Mouse (Mus musculus): ENCODE measurements at regions not wholly inside any gene's neighbourhood (a gene's known extent, or its start where the extent isn't known, plus 50 kb on each side); places are given as distances from the start of the nearest gene placed in this dataset.

GRCm38 (mm10) chr13:44131916-44132315 lies 347.3 kb downstream of the Cd83 start:
- H3K4me1 ChIP-seq (replicated peaks): peaks cover 9% of the 10 kb centered on the region
- H3K36me3 ChIP-seq: no peaks in the 10 kb centered on the region
- no peak overlapping the region for H3K4me3 ChIP-seq
- H3K9me3 ChIP-seq: no peaks in the 10 kb centered on the region
- H3K9ac ChIP-seq: no peak overlapping the region
- no peaks in the 10 kb centered on the region for H3K27me3 ChIP-seq
- 83% methylated on average over 5 of the region's 5 CpGs for WGBS
- no peak overlapping the region for H3K4me2 ChIP-seq
- no peak for ATAC-seq (ENCODE audit: low read depth)
- H3K27ac ChIP-seq (replicated peaks): no peak overlapping the region

DNA sequence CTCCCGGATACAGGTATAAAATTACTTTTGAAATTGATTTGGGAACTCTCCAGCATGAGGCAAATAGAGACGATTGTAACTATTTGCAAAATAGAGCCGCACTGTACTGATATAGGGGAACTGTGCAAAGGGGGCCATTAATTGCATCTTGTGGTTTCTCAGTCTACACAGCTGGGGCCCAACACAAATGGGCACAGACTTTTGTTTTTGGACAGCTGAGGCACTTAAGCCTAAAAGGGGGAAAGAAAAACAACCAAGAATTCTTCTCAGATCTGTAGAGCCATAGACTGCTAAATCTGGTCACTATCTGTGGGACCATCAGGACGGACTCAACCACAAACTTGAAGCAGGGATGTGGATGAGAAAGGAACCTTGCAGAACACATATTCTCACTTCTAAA lies 347.9 kb downstream of the Cd83 start:
- 87% methylated on average over 4 of the region's 4 CpGs for WGBS
- H3K27me3 ChIP-seq: no peaks in the 10 kb centered on the region
- no peak for ATAC-seq (ENCODE audit: low read depth)

GRCm38 (mm10) chr13:44133436-44133835 lies 348.9 kb downstream of the Cd83 start:
- no peak; the same call in 1 of the 2 replicates for ATAC-seq (ENCODE audit: low read depth)
- H3K9ac ChIP-seq: no peak overlapping the region
- WGBS: 33% methylated on average over 9 of the region's 9 CpGs

More for the DNA sequence above, 347.9 kb downstream of the Cd83 start:
- Histone ChIP-seq H3K4me2 (no peak overlapping the region), H3K27ac (replicated peaks) (no peak overlapping the region), H3K36me3 (no peaks in the 10 kb centered on the region), H3K4me3 (no peak overlapping the region), H3K9ac (no peak overlapping the region), H3K4me1 (replicated peaks) (peaks cover 9% of the 10 kb centered on the region), H3K9me3 (no peaks in the 10 kb centered on the region)

GRCm38 (mm10) chr13:44141181-44141580 lies 356.6 kb downstream of the Cd83 start:
- H3K4me1 ChIP-seq (replicated peaks): no peaks in the 10 kb centered on the region
- no peaks in the 10 kb centered on the region for H3K36me3 ChIP-seq
- peaks cover 6% of the 10 kb centered on the region; the same call in 1 of the 2 replicates for H3K9me3 ChIP-seq
- H3K4me2 ChIP-seq: no peak overlapping the region
- H3K27ac ChIP-seq (replicated peaks): no peak overlapping the region
- no peak overlapping the region for H3K4me3 ChIP-seq
- H3K9ac ChIP-seq: no peak overlapping the region
- ATAC-seq (ENCODE audit: low read depth): no peak
- H3K27me3 ChIP-seq: no peaks in the 10 kb centered on the region
- 66% methylated on average over 5 of the region's 5 CpGs for WGBS

More at GRCm38 (mm10) chr13:44133436-44133835, 348.9 kb downstream of the Cd83 start:
- H3K27ac ChIP-seq (replicated peaks): no peak overlapping the region
- peaks cover 9% of the 10 kb centered on the region for H3K4me1 ChIP-seq (replicated peaks)
- H3K4me3 ChIP-seq: no peak overlapping the region
- no peaks in the 10 kb centered on the region for H3K9me3 ChIP-seq
- H3K4me2 ChIP-seq: no peak overlapping the region
- H3K36me3 ChIP-seq: no peaks in the 10 kb centered on the region
- H3K27me3 ChIP-seq: no peaks in the 10 kb centered on the region

DNA sequence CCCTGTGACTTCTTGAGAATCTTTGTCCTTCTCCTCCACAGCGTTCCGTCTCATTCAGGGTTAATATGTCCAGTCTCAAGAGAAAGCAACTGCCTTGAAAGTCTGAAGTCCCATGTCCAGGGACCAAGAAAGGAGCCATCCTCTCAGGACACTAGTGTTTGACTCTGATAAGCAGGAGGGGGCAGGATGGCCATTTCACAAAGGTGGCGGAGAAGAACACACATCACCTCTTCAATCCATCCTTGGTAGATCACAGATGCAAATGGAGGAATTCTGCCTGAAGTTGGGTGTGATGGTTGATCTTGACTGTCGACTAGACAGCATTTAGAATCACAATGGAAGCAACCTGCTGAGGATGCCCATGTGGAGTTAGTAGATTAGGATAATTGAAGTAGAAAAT lies 360.9 kb downstream of the Cd83 start:
- H3K4me2 ChIP-seq: no peak overlapping the region
- H3K27ac ChIP-seq (replicated peaks): no peak overlapping the region
- H3K9ac ChIP-seq: no peak overlapping the region
- 0 out of 2 replicates have a peak, but pooled peaks cover 4% of the 10 kb centered on the region for H3K27me3 ChIP-seq
- H3K9me3 ChIP-seq: peaks cover 6% of the 10 kb centered on the region; the same call in 1 of the 2 replicates
- ATAC-seq (ENCODE audit: low read depth): no peak
- WGBS: 91% methylated on average over 4 of the region's 4 CpGs
- H3K4me1 ChIP-seq (replicated peaks): no peaks in the 10 kb centered on the region
- no peak overlapping the region for H3K4me3 ChIP-seq
- no peaks in the 10 kb centered on the region for H3K36me3 ChIP-seq

- H3K27me3 ChIP-seq: 0 out of 2 replicates have a peak, but pooled peaks cover 4% of the 10 kb centered on the region
- no peaks in the 10 kb centered on the region for H3K36me3 ChIP-seq
- WGBS: 82% methylated on average over 5 of the region's 5 CpGs
- no peak for ATAC-seq (ENCODE audit: low read depth)
- peaks cover 3% of the 10 kb centered on the region for H3K4me1 ChIP-seq (replicated peaks)
- peaks cover 6% of the 10 kb centered on the region; the same call in 1 of the 2 replicates for H3K9me3 ChIP-seq
- H3K4me3 ChIP-seq: no peak overlapping the region
- no peak overlapping the region for H3K9ac ChIP-seq
- no peak overlapping the region for H3K27ac ChIP-seq (replicated peaks)
- no peak overlapping the region for H3K4me2 ChIP-seq
Observed at GRCm38 (mm10) chr13:44147841-44148240, 363.3 kb downstream of the Cd83 start.

DNA sequence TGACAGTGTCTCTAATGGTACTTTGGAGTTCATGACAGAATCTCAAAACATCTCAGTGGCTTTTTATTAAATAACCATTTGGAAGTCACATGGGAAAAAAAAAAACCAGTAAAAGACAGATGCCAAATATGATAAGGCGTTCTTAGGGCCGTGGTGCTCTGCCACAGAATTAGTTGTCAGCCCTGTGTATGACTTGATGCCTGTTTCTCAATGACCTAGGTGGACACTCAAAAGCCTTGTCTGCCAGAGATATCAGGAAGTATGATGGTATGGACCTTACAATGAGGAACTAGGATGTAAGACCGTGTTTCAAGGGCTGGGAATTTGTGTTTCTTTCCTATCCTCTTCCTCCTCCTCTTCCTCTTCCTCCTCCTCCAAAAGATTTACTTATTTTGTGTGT lies 364.9 kb downstream of the Cd83 start:
- H3K9me3 ChIP-seq: peaks cover 5% of the 10 kb centered on the region; the same call in 1 of the 2 replicates
- H3K4me2 ChIP-seq: no peak overlapping the region
- 87% methylated on average over 3 of the region's 3 CpGs for WGBS
- H3K27me3 ChIP-seq: 0 out of 2 replicates have a peak, but pooled peaks cover 4% of the 10 kb centered on the region
- H3K36me3 ChIP-seq: no peaks in the 10 kb centered on the region
- H3K27ac ChIP-seq (replicated peaks): no peak overlapping the region
- no peak overlapping the region for H3K4me3 ChIP-seq
- H3K9ac ChIP-seq: no peak overlapping the region
- peaks cover 11% of the 10 kb centered on the region for H3K4me1 ChIP-seq (replicated peaks)
- ATAC-seq (ENCODE audit: low read depth): no peak

DNA sequence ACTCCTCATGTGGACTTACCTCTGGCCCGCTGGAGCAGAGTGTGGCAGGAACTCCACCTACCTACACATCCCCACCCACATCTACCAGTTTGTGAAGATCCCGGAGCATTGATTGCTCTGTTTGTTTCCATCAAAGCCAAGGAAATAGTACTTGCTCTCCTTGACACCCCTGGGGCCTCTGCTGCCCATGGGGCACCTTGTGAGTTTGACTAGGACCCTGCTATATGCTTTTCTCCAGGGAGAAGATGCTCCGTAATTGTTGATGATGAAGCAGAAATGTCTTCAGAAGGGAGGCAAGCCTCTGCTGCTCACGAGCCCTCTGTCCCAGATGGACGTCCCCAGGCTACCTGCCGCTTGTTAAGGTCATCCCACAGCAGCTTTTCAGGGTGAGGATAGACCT lies 367.0 kb downstream of the Cd83 start:
- Histone ChIP-seq H3K9me3 (no peaks in the 10 kb centered on the region), H3K9ac (no peak overlapping the region), H3K4me2 (no peak overlapping the region), H3K27ac (replicated peaks) (no peak overlapping the region), H3K36me3 (no peaks in the 10 kb centered on the region), H3K4me1 (replicated peaks) (peaks cover 11% of the 10 kb centered on the region), H3K27me3 (0 out of 2 replicates have a peak, but pooled peaks cover 4% of the 10 kb centered on the region), H3K4me3 (no peak overlapping the region)
- WGBS: 78% methylated on average over 6 of the region's 6 CpGs
- no peak for ATAC-seq (ENCODE audit: low read depth)

- Histone ChIP-seq H3K4me2 (no peak overlapping the region), H3K4me3 (no peak overlapping the region), H3K9me3 (no peaks in the 10 kb centered on the region), H3K4me1 (replicated peaks) (peaks cover 11% of the 10 kb centered on the region), H3K9ac (no peak overlapping the region), H3K36me3 (no peaks in the 10 kb centered on the region), H3K27me3 (0 out of 2 replicates have a peak, but pooled peaks cover 4% of the 10 kb centered on the region), H3K27ac (replicated peaks) (peak overlapping the region; percentile 56; the same call in 1 of the 2 replicates)
- ATAC-seq (ENCODE audit: low read depth): peak; percentile 89
- 48% methylated on average over 10 of the region's 10 CpGs for WGBS
Observed at GRCm38 (mm10) chr13:44152806-44153613, 368.4 kb downstream of the Cd83 start.

DNA sequence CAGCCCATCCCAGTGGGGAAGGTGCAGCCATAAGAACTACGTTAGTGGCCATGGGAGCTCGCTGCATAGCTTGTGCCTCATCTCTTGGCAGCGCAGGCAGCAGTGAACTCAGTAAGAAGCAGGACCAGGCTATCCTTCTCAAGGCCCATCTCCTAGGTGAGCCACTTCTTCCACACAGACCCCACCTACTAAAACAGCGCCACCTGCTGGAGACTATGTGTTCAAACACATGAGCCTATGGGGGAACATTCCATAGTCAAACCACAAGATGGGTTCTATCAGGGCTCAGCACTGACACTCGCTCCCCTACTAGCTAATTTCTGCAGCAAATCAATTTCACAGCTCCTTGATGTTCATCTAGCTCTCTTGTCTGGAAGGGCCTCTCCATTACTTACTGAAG lies 369.2 kb downstream of the Cd83 start:
- no peak for ATAC-seq (ENCODE audit: low read depth)
- no peaks in the 10 kb centered on the region for H3K9me3 ChIP-seq
- no peak overlapping the region for H3K9ac ChIP-seq
- H3K27ac ChIP-seq (replicated peaks): peak overlapping the region; percentile 56; the same call in 1 of the 2 replicates
- H3K27me3 ChIP-seq: 0 out of 2 replicates have a peak, but pooled peaks cover 3% of the 10 kb centered on the region
- H3K4me2 ChIP-seq: no peak overlapping the region
- H3K4me3 ChIP-seq: no peak overlapping the region
- no peaks in the 10 kb centered on the region for H3K36me3 ChIP-seq
- 87% methylated on average over 5 of the region's 5 CpGs for WGBS
- H3K4me1 ChIP-seq (replicated peaks): peaks cover 11% of the 10 kb centered on the region

DNA sequence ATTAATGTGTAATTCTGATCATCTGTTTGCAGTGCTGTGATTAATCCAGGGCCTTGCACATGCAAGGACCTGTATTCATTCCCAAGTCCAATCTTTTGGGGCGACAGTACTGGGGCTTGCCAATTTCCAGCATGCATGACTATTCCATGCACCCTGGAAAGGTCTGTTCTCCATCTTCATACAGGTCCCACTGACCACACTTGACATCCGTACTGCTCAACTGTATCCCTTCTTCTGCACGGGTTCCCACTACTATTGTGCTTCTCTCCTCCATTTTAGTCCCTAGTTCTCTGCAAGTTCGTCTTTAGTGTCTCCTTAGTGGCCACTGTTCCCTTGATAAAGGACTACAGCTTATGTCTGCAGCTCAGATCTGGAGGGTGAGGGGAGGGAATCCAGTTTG lies 371.4 kb downstream of the Cd83 start:
- Histone ChIP-seq H3K9me3 (no peaks in the 10 kb centered on the region), H3K4me1 (replicated peaks) (peaks cover 11% of the 10 kb centered on the region), H3K4me3 (no peak overlapping the region), H3K36me3 (no peaks in the 10 kb centered on the region), H3K27me3 (no peaks in the 10 kb centered on the region), H3K9ac (no peak overlapping the region), H3K4me2 (no peak overlapping the region), H3K27ac (replicated peaks) (no peak overlapping the region)
- no peak for ATAC-seq (ENCODE audit: low read depth)
- 95% methylated on average over 4 of the region's 4 CpGs for WGBS

DNA sequence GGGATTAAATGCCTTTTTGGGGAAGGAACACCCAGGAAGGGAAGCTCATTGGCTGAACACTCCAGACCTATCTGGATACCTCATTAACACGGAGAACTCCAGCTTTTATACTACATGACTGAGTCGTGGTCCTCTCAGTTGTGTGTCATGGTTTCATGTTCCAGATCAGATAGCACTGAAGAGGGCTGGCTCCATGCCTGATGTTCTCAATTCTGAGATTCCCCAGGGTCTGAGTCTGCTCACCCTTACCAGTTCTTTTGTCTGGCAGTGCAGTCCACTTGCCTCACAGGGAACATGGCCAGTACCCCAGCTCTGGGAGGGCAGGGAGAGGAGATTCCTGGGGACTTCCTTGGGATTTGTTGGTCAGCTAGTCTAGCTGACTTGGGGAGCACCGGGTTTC lies 372.0 kb downstream of the Cd83 start:
- Histone ChIP-seq H3K36me3 (no peaks in the 10 kb centered on the region), H3K9ac (no peak overlapping the region), H3K4me3 (no peak overlapping the region), H3K4me1 (replicated peaks) (peaks cover 11% of the 10 kb centered on the region), H3K4me2 (no peak overlapping the region), H3K27ac (replicated peaks) (no peak overlapping the region), H3K27me3 (no peaks in the 10 kb centered on the region), H3K9me3 (no peaks in the 10 kb centered on the region)
- 81% methylated on average over 3 of the region's 3 CpGs for WGBS
- no peak for ATAC-seq (ENCODE audit: low read depth)
